Mouse (Mus musculus) left cerebral cortex, adult 18-20 months (tissue): Measurements from ENCODE around the gene Cdk2ap2. TPM values are rescaled to one million over a fixed set of nuclear protein-coding genes. Genes with fewer than 3 reads are reported as not detected.
"Not testable (repeated sequence)": the region's sequence is repeated elsewhere in the genome, so short reads cannot be mapped to it uniquely, and the experiment has no call there.

ENCODE experiments used
- DNase-seq, 2 experiments: peaks; one replicate each; pipeline ENCODE4 v3.0.0; 2021 to 2022; ENCODE audit warnings: low spot score in 2 of 2, mixed read lengths in 1 of 2
- total RNA-seq, 2 experiments: library from RNA; stranded (reverse); gene quantifications; 2 replicates each; pipeline ENCODE4 v1.2.3; 2021

The Cdk2ap2 gene
- total RNA-seq, 2 experiments from 2014 or later: 33.6 to 37.3 TPM

DNA sequence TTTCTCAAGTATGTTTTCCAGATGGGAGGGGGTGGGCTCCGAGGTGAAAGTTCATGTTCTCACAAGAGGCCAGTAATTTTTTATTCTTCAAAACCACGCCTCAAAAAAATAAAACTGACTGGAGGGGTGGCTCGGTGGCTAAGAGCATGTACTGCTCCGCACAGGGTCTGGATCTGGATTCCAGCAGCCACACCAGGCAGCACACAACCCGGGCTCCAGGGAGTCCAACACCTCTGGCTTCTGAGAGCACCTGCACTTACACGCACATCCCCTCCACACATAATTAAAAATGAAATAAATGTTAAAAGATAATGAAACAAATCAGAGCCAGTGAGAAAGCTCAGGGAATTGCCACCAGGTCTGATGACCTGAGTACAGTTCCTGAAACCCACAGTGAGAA lies 30.7 kb upstream of the Cdk2ap2 start:
- no peak for DNase-seq

DNA sequence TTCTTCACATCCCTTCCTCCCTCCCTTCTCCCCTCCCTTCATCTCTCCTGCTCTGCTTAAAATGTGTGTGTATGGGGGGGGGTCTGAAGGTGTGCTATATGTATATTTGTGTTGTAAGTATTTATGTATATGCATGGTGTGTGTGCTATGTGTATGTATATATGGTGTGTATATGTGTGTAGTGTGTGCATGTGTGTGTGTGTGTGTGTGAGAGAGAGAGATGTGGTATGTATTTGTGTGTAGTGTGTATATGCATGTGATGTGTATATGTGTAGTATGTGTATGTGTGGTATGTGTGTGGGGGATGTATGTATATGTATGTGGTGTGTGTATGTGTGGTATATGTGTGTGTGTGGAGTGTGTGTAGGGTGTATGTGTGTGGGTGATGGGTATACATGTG lies 30.1 kb upstream of the Cdk2ap2 start:
- DNase-seq: no peak

DNA sequence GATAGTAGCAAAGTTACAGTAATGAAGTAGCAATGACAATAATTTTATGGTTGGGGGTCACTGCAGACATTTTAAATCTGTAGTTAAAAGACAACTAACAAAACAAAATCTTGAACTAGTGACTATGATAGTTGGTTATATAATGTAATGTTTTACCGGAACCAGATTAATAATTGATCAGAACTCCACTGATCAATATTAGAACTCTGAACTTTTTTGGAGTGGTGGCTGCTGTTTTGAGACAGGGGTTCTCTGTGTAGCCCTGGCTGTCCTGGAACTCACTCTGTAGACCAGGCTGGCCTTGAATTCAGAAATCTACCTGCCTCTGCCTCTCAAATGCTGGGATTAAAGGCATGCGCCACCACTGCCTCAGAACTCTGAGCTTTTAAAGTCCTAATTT lies 28.7 kb upstream of the Cdk2ap2 start:
- not testable (repeated sequence) for DNase-seq

DNA sequence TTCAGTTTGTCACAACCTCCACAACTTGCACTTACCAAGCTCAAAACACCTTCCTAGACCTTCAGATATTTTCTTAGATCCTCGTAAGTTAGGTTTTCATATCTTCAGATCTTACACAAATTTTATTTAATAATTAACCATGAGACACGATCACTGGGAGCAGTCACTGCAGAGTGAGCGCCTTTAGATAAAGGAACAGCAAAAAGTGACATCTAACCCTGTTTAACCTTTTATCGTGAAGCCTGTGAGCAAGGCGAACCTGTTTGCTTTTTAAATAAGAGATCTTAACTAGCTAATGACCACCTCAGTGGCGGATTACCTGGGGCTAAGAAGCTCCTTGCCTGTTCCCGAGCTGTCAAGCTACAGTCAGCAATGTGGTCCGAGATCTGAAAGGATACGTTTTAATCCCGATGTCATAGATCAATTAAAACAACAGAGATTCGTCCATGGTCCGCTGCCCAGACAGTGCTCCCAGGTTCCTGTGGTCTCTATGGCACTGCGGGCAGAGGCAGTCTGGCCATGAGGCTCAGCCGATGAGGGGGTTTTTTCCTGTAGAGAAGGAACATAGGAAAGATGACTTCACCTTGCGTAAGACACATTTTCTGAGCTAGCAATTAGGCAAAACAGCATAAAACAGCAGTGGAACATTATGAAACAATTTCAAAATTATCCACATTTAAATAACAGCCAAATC lies 28.1 kb upstream of the Cdk2ap2 start:
- DNase-seq: no peak

DNA sequence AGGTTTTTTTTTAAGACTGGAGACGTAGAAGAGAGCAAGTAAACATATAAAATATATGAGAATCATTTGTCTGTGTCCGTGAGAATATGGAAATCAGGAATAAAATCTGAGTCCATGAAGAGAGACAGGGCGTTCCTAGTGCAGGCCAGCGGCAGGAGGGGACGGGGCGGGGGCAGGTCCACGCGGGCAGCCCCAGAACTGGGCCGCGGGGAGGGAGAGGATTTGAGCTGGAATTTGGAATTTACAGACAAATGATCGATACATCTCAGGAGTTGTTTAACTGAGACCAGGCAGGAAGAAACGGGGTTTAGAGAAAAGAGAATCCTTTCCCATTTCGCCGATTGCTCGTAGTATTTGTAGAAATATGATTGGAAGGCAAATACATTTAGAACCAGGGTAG lies 26.7 kb upstream of the Cdk2ap2 start:
- DNase-seq: no peak

DNA sequence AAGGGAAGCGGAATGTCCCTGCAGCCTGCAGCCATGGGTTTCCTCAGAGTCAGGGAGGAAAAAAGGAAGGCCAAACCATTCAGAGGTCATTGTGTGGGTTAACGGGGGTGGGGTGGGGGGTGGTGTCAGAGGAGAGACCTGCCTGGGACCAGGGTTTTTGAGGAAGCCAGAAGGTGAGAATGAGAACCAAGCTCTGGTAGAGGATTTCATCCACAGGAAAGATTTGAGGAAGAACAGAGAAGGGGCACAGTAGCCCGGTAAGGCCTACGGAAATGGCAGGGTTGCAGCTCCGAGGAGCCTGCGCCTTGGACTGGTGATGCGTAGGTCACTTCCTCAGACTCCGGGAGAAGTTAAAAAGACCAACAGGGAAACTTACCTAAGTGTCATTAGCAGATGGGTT lies 26.2 kb upstream of the Cdk2ap2 start:
- no peak for DNase-seq

DNA sequence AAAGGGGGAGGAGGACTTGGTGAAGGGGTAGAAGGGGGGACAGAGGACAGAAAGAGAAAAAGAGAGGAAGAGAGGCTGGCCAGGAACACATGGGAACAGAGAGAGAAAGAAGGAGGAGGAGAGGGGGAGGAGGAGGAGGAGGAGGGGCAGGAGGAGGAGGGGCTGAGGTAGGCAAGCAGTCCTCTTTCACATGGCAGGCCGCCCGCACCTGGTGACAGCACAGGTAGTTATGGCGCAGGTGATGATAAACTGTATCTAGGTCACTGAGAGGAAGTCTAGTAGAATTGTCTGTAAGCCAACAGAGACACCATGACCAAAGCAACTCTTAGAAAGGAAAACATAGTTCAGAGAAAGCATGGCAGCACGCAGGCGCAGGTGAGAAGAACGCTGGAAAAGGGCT lies 25.6 kb upstream of the Cdk2ap2 start:
- no peak for DNase-seq

DNA sequence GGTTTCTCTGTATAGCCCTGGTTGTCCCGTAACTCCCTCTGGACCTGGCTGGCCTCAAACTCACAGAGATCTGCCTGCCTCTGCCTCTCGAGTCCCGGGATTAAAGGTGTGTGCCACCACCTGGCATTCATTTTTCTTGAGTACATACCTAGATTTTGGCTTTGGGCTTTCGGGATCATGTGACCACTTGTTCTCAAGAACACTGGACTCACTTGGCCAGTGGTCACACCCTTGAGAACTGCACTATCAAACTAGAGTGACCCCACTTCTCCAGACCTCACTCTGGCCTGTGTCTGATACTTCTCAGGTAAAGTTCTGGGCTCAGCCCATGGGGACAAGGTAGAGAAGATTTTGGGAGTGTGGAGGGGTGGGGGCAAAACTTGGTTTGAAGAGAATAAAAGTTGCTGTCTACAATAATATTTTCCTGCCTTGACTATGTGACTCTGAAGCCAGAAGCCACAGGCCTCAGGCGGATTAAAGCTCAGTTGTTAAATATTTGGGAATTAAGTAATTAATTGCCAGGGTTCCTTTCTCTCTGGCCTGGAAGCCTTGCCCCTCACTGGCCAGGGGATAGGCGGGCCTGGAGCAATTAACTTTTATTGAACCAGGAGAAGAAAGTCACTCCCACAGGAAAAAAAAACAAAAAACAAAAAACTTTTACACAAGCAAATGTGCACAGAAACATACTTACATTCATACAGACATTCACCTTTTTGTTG lies 24.1 kb upstream of the Cdk2ap2 start:
- DNase-seq: no peak

DNA sequence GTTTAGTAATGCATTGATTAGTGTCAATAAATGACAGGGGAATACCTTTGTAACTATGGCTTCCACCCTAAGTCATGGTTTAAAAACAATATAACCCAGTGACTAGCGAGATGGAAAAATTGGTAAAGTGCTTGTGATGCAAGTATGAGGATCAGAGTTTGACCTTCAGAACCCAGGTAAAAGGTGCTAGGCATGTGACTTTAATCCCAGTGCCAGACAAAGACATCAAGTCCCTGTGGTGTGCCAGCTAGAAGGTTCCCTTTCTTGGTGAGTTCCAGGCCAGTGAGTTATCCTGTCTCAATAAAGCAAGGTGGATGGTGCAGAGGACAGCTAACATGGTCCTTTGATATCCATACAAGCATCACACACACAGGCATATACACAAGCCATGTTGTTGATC lies 21.5 kb upstream of the Cdk2ap2 start:
- no peak for DNase-seq

DNA sequence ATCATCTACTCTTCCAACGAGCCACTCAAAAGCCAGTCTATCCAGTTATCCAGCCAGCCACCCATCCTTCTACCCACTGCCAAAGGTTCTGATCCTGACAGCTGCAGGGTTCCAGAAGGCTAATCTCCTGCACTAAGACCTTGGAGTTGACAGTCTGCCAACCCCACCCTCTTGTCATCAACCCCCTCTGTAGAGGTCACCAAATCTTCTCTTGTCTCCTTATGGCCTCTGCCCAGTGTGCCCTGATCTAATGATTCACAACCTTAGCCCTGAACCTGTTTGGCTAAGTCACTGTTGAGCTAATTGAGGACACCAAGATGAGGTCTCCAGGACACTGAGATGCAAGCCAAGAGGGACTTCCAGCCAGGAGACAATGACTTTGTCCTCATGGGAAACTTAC lies 17.4 kb upstream of the Cdk2ap2 start:
- no peak for DNase-seq

DNA sequence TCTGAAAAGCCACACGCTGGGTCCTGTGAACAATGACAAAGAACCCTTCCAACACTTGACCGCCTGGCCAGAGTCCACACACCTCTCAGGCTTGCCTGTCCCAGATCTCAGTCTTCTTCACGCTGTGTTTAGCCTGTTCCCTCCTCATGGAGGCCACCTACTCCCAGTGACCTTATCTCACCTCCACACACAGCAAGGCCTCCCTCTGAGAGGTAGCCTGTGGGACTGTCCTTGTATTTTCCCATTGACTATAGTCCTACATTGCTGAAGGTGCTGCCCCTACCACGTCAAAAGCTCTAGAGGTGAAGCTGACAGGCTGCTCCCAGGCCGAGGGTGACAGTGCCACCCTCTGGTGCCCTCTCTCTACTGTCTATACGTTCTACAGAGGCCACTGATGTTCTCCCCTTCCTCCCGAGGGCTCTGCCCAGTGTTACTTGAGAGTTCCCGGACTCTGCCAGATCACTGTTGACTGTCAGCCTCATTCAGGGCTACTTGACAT lies 16.4 kb upstream of the Cdk2ap2 start:
- no peak for DNase-seq

DNA sequence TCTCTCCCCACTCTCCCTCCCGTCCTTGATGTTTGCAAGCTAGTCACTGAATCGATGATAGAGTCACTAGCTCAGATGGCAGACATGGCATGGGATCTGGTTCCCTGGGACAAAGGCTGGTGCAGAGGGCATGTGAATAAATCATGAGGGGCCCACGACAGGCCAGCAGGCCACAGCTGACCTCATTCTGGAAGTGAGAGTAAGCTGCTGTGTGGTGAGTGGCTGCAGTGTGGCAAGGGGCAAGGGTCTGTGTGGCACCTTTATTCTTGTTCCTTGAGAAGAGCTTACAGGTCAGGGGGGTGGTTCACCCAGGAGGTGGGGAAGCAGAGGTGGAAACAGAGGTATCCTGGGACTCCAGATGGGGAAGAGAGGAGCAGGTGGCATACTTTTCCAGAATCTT lies 15.6 kb upstream of the Cdk2ap2 start, which contains the start of gene Cabp2:
Gene Cabp2 (plus strand): TSS at position 185 of the 400 bp plus-strand sequence.
- DNase-seq: no peak

DNA sequence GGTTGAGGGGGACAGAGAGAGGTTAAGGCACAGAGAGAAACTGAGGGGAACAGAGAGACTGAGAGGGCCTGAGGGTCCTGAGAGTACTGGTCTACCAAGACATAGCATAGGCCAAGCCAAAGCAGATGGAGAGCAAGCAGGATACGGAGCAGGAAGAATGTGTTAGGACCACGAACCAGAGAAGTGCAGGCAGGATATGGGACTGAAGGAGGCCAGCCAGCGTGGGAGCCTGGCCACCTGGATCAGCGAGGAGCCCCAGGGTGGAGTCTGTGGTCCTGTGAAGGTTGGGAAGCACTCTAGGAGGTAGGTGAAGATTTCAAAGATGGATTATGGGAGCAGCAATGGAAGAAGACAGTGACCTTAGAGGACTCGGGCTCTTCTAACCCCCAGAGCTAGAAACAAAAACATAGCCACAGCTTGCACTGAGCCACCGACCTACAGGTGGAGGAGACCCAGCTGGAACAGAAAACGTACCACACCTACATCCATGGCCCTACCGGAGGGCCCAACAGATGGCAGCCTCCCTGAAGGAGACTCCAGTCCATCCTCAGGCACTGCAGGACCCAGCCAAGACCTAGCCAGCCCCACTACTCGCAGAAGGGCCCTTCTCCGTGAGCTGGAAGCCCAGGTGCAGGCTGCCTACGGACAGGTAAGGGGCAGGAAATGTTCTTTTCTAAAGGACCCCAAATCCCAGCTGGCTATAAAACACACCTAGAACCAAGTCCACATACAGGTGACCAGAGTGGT lies 14.6 kb upstream of the Cdk2ap2 start:
- no peak for DNase-seq

DNA sequence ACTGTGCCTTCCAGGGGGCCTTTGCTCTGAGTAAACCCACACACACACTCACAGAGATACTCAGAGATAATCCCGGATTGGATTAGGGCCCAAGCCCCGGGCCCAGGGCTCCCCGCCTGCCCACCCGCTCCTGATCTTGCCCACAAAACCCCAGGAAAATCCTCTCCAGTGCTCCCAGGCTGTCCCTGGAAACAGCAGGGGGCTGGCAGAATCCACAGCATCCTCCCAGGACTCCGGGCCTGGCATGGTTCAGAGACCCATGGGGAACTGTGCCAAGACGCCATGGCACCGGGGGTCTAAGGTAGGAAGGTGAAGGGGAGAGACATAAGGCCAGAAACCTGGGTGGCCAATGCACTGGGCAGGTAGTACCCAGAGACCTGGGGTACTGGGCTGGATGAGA lies 13.7 kb upstream of the Cdk2ap2 start:
- DNase-seq: no peak

DNA sequence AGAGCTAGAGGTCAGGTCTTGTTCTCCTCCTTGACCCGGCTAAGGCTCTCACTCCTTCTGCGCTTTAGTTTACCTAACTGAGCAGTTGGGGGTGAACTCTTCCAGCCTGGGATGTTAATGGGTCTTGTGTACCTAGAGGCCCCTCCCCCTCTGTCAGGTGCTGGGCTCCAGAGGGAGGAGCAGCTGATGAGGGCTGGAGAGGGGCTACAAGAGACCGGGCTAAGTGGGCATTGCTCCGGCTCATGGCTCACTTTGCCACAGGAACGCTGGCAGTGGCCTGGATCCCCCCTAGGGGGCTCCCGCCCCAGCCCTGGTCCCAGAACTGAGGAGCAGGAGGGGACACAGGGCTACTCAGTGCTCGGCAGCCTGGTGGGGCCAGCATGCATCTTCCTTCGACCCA lies 13.2 kb upstream of the Cdk2ap2 start:
- no peak for DNase-seq

DNA sequence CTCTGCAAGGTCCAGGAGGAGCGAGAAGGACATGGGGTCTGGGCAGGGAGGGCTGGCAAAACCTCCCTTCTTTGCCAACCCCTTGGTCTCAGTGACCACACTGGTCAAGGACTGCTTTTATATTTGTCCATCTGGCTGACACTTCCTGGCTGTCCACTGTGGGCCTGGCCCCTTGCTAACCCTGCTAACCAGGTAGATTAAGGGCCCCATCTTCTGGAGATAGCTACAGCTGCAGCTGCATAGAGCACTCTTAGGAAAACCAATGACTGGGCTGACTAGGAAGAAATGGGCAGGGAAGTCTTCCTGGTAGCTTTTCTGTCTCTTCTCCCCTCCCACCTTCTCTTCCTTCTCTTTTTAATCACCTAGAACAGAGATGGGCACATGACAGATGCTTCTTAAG lies 12.0 kb upstream of the Cdk2ap2 start:
- no peak for DNase-seq

DNA sequence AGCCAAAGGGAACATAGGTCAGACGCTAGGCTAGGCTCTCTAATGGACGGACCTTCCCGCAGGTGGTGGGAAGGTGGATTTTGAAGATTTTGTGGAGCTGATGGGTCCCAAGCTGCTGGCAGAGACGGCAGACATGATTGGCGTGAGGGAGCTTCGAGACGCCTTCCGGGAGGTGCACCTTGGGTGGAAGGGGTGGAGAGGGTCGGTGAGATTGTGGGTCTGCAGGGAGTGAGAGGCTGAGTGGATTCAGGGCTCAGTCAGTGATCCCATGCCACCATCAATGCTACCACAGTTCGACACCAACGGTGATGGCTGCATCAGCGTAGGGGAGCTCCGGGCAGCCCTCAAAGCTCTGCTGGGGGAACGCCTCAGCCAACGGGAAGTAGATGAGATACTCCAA lies 10.8 kb upstream of the Cdk2ap2 start:
- no peak for DNase-seq

DNA sequence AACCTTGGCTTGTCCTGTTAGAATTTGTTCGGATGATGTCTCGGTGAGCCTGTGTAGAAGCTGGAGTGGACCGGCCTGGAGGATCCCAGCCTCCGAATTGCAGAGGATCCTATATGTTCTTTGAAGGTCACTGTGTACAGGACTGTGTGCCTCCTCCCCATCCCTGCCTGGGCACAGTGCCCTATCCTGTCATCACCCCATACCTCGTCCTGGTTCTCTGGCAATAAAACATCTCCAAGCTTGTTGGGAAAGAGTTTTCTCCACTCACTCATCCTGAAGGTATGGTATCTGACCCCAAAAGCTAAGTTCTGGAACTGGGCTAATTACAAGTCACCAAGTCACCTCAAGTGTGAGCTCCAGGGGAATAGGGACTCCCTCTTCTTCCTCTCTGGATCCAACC lies 9.9 kb upstream of the Cdk2ap2 start:
- DNase-seq: no peak

DNA sequence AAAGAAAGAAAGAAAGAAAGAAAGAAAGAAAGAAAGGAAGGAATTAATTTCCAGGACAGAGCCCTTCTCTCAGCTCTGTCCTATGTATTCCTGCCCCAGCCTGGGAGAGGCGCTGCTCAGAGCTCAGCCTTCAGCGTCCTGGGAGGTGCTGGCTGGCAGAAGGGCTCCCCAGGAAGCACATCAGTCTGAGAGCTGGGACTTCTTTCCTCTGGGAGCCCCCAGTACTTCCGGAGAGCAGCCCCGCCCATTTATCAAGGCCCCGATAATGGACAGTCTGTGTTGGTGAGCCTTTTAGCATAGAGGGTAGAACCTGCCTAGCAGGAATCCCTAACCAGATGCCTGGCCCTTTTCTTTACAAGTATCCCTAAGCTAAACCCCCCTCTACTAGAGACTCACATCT lies 8.8 kb upstream of the Cdk2ap2 start:
- DNase-seq: no peak

DNA sequence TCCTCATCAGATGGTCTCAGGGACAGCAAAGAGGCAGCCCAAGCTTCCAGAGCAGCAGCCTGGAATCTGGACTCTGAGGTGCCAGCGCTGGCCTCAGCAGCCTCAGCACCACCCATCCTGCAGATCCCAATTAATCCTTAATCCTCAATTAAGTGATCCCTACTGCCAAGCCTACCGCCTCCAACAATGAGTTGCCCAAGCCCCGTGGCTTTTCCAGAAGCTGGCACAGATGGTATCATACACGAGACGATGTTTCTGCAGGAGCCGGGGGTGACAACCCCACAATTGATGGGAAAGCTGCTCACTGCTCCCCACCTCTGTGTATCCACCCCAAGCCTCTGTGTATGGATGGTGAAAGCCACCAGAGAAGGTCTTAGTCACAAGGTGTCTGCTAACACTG lies 7.9 kb upstream of the Cdk2ap2 start:
- DNase-seq: no peak

DNA sequence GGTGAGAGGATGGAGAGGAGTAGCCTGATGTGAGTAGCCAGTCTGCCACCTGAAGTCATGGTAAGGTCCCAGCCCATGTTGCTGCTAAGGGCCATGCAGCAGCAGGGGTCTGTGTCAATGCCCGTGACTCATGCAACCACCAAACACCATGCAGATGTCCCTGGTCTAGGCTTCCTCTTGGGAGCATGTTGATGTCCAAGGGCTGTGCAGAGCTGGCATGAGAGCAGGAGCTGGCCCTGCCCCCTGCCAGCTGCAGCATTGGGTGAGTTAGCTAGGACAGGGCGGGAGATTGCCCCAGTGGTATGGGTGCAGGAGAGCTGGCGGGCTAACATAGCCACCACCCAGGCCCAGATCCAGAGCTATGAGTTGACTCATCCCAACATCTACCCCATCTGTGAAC lies 6.5 kb upstream of the Cdk2ap2 start:
- DNase-seq: no peak

DNA sequence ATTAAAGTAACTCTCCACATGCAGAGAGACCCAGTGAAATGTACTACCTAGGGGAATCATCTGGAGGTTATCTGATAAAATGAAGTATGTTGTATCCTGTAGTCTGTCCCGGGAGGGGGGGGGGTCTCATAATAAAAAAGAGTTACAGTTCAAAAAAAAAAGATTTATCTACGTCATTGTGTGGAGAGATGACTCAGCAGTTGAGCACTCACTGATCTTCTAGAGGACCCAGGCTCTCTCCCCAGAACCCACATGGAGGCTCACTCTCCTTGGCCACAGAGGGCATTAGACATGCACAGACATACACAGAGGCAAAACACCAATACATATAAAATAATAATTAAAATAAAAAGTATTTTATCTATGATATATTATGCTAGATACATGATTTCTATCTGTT lies 5.6 kb upstream of the Cdk2ap2 start:
- DNase-seq: no peak
